Comparison of ENCODE assay signal across 33 mouse cellular contexts in genomic region chr3:132886419-132887050, GRCm38 (mm10).
A peak's percentile ranks its signal among the peaks of the same experiment; 100 is the strongest.
DNase-seq lines count a peak whose midpoint lies in the region; ATAC-seq and TF ChIP-seq lines count a peak whose summit lies in the region.
"Had no signal": no experiment of that assay in that cellular context is flagged by ENCODE, and none has a peak within 500 bp of the region (broad histone marks: within the 10 kb centered on the region; RNA-seq: fewer than 3 reads in every experiment).

No protein-coding gene starts in this region.

- TF ChIP-seq CTCF in G1E (IDR thresholded peaks at IDR 0.05; ENCODE audit: low read depth, low read length): no peak
- no peak for TF ChIP-seq CTCF in liver, embryonic 14.5 days (IDR thresholded peaks at IDR 0.05; ENCODE audit: low read depth)

- 0 out of 2 replicates have a peak, but pooled peaks have one; percentile 15 for ATAC-seq in lung, embryonic 16.5 days (ENCODE audit: low read depth)
- ATAC-seq in G1E (ENCODE audit: extremely low read depth, insufficient number of reproducible peaks, low FRiP score, poor library complexity, severe bottlenecking): peak; percentile 29
- ATAC-seq in common myeloid progenitor, adult 5-6 weeks (replicated peaks; ENCODE audit: low read depth, poor library complexity, severe bottlenecking): peak; percentile 85
- ATAC-seq in liver, embryonic 14.5 days (ENCODE audit: insufficient read depth): peak; percentile 37; the same call in 1 of the 2 replicates
- ATAC-seq: forebrain, embryonic 15.5 days; hindbrain, embryonic 16.5 days; midbrain, embryonic 16.5 days had no signal

- WGBS in lung, embryonic 16.5 days: 71% methylated on average over 6 of the region's 6 CpGs
- WGBS in liver, embryonic 14.5 days (ENCODE audit: insufficient replicate concordance): 16% methylated on average over 6 of the region's 6 CpGs

- H3K4me1 ChIP-seq in lung, embryonic 16.5 days (replicated peaks; ENCODE audit: control insufficient read depth, insufficient read depth, low read length): no peaks in the 10 kb centered on the region
- H3K4me1 ChIP-seq in G1E (ENCODE audit: insufficient read depth, low read depth, low read length): peaks cover 38% of the 10 kb centered on the region
- H3K4me1 ChIP-seq in liver, embryonic 14.5 days (replicated peaks; ENCODE audit: control insufficient read depth in 2 of 2, insufficient read depth in 2 of 2, low read length in 1 of 2): peaks cover 0 to 8% of the 10 kb centered on the region in 2 experiments; a peak in 2 of 4 replicates
- H3K4me1 ChIP-seq: embryonic facial prominence, embryonic 12.5 days; forebrain, embryonic 10.5 days; forebrain, embryonic 15.5 days; limb, embryonic 15.5 days had no signal

- no peak overlapping the region for H3K4me2 ChIP-seq in lung, embryonic 16.5 days (ENCODE audit: low read depth, low read length)
- H3K4me2 ChIP-seq in liver, embryonic 14.5 days (ENCODE audit: low read depth): no peak overlapping the region
- H3K4me2 ChIP-seq: embryonic facial prominence, embryonic 12.5 days; forebrain, embryonic 15.5 days; heart, embryonic 12.5 days; limb, embryonic 15.5 days; lung, embryonic 14.5 days had no signal

- no peak for TF ChIP-seq EP300 in liver, embryonic 14.5 days (IDR thresholded peaks at IDR 0.05; ENCODE audit: low read depth)

- no peaks in the 10 kb centered on the region for H3K9me3 ChIP-seq in lung, embryonic 16.5 days (ENCODE audit: control insufficient read depth, low read length)
- H3K9me3 ChIP-seq in G1E (replicated peaks): no peaks in the 10 kb centered on the region
- no peaks in the 10 kb centered on the region for H3K9me3 ChIP-seq in liver, embryonic 14.5 days (ENCODE audit: control insufficient read depth, low read length)
- H3K9me3 ChIP-seq: embryonic facial prominence, embryonic 12.5 days; forebrain, embryonic 10.5 days; forebrain, embryonic 15.5 days; heart, embryonic 12.5 days; hindbrain, embryonic 10.5 days; limb, embryonic 10.5 days; limb, embryonic 15.5 days had no signal

- no peak overlapping the region for H3K9ac ChIP-seq in lung, embryonic 16.5 days (ENCODE audit: low read length)
- no peak overlapping the region for H3K9ac ChIP-seq in liver, embryonic 14.5 days (replicated peaks)
- H3K9ac ChIP-seq: embryonic facial prominence, embryonic 12.5 days; forebrain, embryonic 15.5 days; heart, embryonic 12.5 days; limb, embryonic 15.5 days; lung, embryonic 14.5 days had no signal

- no peaks in the 10 kb centered on the region for H3K27me3 ChIP-seq in lung, embryonic 16.5 days (ENCODE audit: control insufficient read depth, insufficient read depth, low read depth, low read length)
- H3K27me3 ChIP-seq in G1E (ENCODE audit: insufficient read depth, low read length): peaks cover 2% of the 10 kb centered on the region; the same call in 1 of the 2 replicates
- H3K27me3 ChIP-seq in liver, embryonic 14.5 days (ENCODE audit: control insufficient read depth, insufficient read depth, low read length): no peaks in the 10 kb centered on the region
- H3K27me3 ChIP-seq: embryonic facial prominence, embryonic 12.5 days; forebrain, embryonic 15.5 days; heart, embryonic 12.5 days; limb, embryonic 15.5 days had no signal

- no peak for DNase-seq in lung, adult 18-20 months
- DNase-seq in G1E (ENCODE audit: low spot score): peak; percentile 2
- no peak for DNase-seq in liver, embryonic 14.5 days (ENCODE audit: low read depth in 3 of 3, low spot score in 3 of 3)
- DNase-seq in cerebellum, adult 9-10 months: no peak
- no peak for DNase-seq in right cerebral cortex, adult 2 months (ENCODE audit: low spot score in 2 of 2)
- DNase-seq in layer of hippocampus, adult 9-11 months: no peak
- DNase-seq: adrenal gland, postnatal 25 days; B cell, adult 2 months; cerebellum, adult 2 months; cerebellum, postnatal 25 days; embryo, embryonic 11 days; gastrocnemius, postnatal 25 days; heart, adult 2 months; kidney, adult 2 months; kidney, postnatal 4 days; lung, embryonic 14.5 days; right cerebral cortex, adult 18-20 months; right cerebral cortex, postnatal 4 days; thymus, adult 18-20 months; thymus, postnatal 36 days had no signal

- no peak overlapping the region for H3K4me3 ChIP-seq in lung, embryonic 16.5 days (ENCODE audit: low read length)
- no peak overlapping the region; the same call in 1 of the 2 replicates for H3K4me3 ChIP-seq in G1E (ENCODE audit: low read depth, low read length)
- no peak overlapping the region for H3K4me3 ChIP-seq in liver, embryonic 14.5 days (ENCODE audit: insufficient read depth in 1 of 2, low read depth in 2 of 2, low read length in 2 of 2)
- H3K4me3 ChIP-seq: embryonic facial prominence, embryonic 12.5 days; forebrain, embryonic 10.5 days; forebrain, embryonic 15.5 days; heart, adult 2 months; heart, embryonic 12.5 days; hindbrain, embryonic 10.5 days; limb, embryonic 10.5 days; limb, embryonic 15.5 days had no signal

- H3K36me3 ChIP-seq in lung, embryonic 16.5 days (ENCODE audit: control insufficient read depth, insufficient read depth, low read length): peaks cover 6% of the 10 kb centered on the region
- H3K36me3 ChIP-seq in G1E (replicated peaks): no peaks in the 10 kb centered on the region
- H3K36me3 ChIP-seq in liver, embryonic 14.5 days (replicated peaks; ENCODE audit: control insufficient read depth, insufficient read depth, low read depth): no peaks in the 10 kb centered on the region
- H3K36me3 ChIP-seq: embryonic facial prominence, embryonic 12.5 days; forebrain, embryonic 10.5 days; forebrain, embryonic 15.5 days; heart, embryonic 12.5 days; hindbrain, embryonic 10.5 days; limb, embryonic 10.5 days had no signal

- H3K27ac ChIP-seq in lung, embryonic 16.5 days (ENCODE audit: low read length): no peak overlapping the region
- no peak overlapping the region for H3K27ac ChIP-seq in liver, embryonic 14.5 days
- H3K27ac ChIP-seq: embryonic facial prominence, embryonic 12.5 days; forebrain, embryonic 10.5 days; forebrain, embryonic 15.5 days; heart, adult 2 months; hindbrain, embryonic 10.5 days; kidney, postnatal 0 days; limb, embryonic 10.5 days; limb, embryonic 15.5 days; stomach, postnatal 0 days had no signal

Comparison
In these comparisons a context has a peak if more than half of its experiments do, and no peak if none do; other contexts are left out.
1. ATAC-seq: peak in every context shown above with its lines; median percentile 85 in common myeloid progenitor, adult 5-6 weeks; 37 in liver, embryonic 14.5 days; 29 in G1E; 15 in lung, embryonic 16.5 days.